Mouse (Mus musculus): ENCODE results near the gene Mageb5. TPM values are rescaled to one million over a fixed set of nuclear protein-coding genes. Genes with fewer than 3 reads are reported as not detected.
"Not testable (repeated sequence)": the region's sequence is repeated elsewhere in the genome, so short reads cannot be mapped to it uniquely, and the experiment has no call there.

Gene Mageb5
- not detected in 2 replicates for polyA plus RNA-seq (2015; fragmentation: Nextera tagmentation; extraction: Ambion mirVana)

DNA sequence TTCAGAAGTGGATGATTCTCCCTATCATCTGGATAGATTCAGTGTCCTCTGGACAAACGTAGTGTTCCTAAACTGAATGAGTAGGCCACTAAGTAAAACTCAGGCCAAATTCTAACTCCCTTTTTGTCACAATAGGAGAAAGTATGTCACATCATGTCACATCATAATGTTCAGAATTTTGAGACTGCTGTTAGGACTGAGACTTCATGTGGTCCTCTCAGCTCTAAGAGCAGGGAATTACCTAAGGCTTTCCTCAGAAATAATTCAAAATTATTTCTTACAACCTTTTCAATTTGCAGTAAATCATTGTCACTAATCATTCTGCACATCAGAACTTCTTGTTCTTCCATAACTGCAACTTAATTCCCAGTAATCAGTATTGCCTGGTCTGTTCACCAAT is at the start of gene Mageb5:
Mageb5 (minus strand) TSS at position 101 of the 400 bp plus-strand sequence.
- not testable (repeated sequence) for H3K27me3 ChIP-seq
- WGBS: 83% methylated on average over 1 of the region's 1 CpGs

DNA sequence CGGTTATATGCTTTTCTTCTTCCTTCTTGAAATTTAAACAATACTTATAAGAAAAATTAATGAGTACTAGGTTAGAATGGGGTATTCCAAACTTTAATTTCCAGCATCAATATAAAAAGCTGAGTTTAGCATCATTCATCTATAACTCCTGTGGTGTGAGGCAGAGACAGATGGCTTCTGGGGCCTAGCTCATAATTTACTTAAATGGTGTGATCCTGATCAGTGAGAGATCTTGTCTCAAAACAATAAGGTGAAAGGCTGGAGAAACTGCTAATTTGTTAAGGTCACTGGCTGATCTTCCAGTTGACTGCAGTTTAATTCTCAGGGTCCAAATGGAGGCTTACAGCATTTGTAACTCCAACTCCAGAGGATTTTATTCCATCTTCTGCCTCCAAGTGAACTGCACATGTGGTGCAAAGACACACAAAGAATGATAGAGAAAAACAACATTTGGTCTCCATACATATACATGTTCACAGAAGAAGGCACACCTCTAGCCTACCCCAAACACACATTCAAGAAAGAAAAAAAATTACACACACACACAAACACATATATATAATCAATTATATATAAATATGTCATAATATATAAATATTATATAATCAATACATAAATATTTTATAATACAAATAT is 23.1 kb downstream of the Mageb5 start:
- not testable (repeated sequence) for H3K27ac ChIP-seq (replicated peaks); H3K4me1 ChIP-seq; H3K4me3 ChIP-seq (replicated peaks); H3K9ac ChIP-seq; H3K9me3 ChIP-seq (replicated peaks); H3K27me3 ChIP-seq; H3K36me3 ChIP-seq; H3K4me2 ChIP-seq (replicated peaks); ATAC-seq (ENCODE audit: insufficient number of reproducible peaks, low FRiP score, low TSS enrichment, low read depth)
- WGBS: no CpG with 5 or more reads among the region's 1 CpGs

More for the DNA sequence above, at the start of gene Mageb5:
- H3K27ac ChIP-seq (replicated peaks); H3K36me3 ChIP-seq; ATAC-seq (ENCODE audit: insufficient number of reproducible peaks, low FRiP score, low TSS enrichment, low read depth); H3K9ac ChIP-seq; H3K4me3 ChIP-seq (replicated peaks); H3K4me2 ChIP-seq (replicated peaks); H3K4me1 ChIP-seq; H3K9me3 ChIP-seq (replicated peaks): not testable (repeated sequence)

Other genes with a start within 250 kb of the Mageb5 start
- not detected in 2 replicates for gene 1700084M14Rik, start 207.1 kb downstream of the Mageb5 start, polyA plus RNA-seq (2015; fragmentation: Nextera tagmentation; extraction: Ambion mirVana)
- gene Gm14781, start 150.8 kb downstream of the Mageb5 start, polyA plus RNA-seq (2015; fragmentation: Nextera tagmentation; extraction: Ambion mirVana): not detected in 2 replicates
- gene Mageb1, start 233.3 kb upstream of the Mageb5 start, polyA plus RNA-seq (2015; fragmentation: Nextera tagmentation; extraction: Ambion mirVana): not detected in 2 replicates